Mouse (Mus musculus) heart, embryonic 12.5 days (tissue): Measurements from ENCODE around the gene Oip5. TPM values are rescaled to one million over a fixed set of nuclear protein-coding genes. Genes with fewer than 3 reads are reported as not detected.
"Not testable (repeated sequence)": the region's sequence is repeated elsewhere in the genome, so short reads cannot be mapped to it uniquely, and the experiment has no call there.

ENCODE experiments used
- ATAC-seq: fragments of 200-750 bp; cut with Nextera tagmentation; 2 replicates; pipeline ENCODE4 v1.8.0; 2017; ENCODE audit warnings: moderate TSS enrichment, moderate library complexity; ENCODE audit not compliant: insufficient number of reproducible peaks, low FRiP score
- H3K27ac ChIP-seq: fragments of 300-500 bp; sonication (generic); 2 replicates; pipeline ENCODE4 v1.5.1; 2016; ENCODE audit warnings: mild to moderate bottlenecking, moderate library complexity; ENCODE audit not compliant: poor library complexity, severe bottlenecking
- H3K27me3 ChIP-seq: fragments of 300-500 bp; sonication (generic); replicated peaks from 2 replicates; pipeline ENCODE4 v1.6.1; 2016; ENCODE audit warnings: mild to moderate bottlenecking, moderate library complexity
- H3K36me3 ChIP-seq: fragments of 300-500 bp; sonication (generic); 2 replicates; pipeline ENCODE4 v1.6.1; 2016; ENCODE audit warnings: mild to moderate bottlenecking, moderate library complexity
- H3K4me1 ChIP-seq: fragments of 300-500 bp; sonication (generic); replicated peaks from 2 replicates; pipeline ENCODE4 v1.6.1; 2016; ENCODE audit warnings: mild to moderate bottlenecking
- H3K4me2 ChIP-seq: fragments of 300-500 bp; sonication (generic); 2 replicates; pipeline ENCODE4 v1.6.1; 2016; ENCODE audit warnings: mild to moderate bottlenecking, moderate library complexity
- H3K4me3 ChIP-seq: fragments of 300-500 bp; sonication (generic); 2 replicates; pipeline ENCODE4 v1.5.1; 2016; ENCODE audit warnings: mild to moderate bottlenecking
- H3K9ac ChIP-seq: fragments of 300-500 bp; sonication (generic); 2 replicates; pipeline ENCODE4 v1.6.1; 2016; ENCODE audit warnings: mild to moderate bottlenecking, moderate library complexity
- H3K9me3 ChIP-seq: fragments of 300-500 bp; sonication (generic); replicated peaks from 2 replicates; pipeline ENCODE4 v1.6.1; 2016; ENCODE audit warnings: mild to moderate bottlenecking, moderate library complexity
- WGBS: fragments of 180-500 bp; shearing (Covaris S2); methylation state at CpG from one replicate; pipeline ENCODE4 v1.1.7; 2016; 5-methylcytosine and 5-hydroxymethylcytosine counted together
- polyA plus RNA-seq: library from polyadenylated mRNA; unstranded; fragments of >200 nt; fragmentation: Nextera tagmentation; extraction: Ambion mirVana; gene quantifications from 2 replicates; pipeline ENCODE4 v1.2.1, GENCODE M21; 2016

The Oip5 gene
- polyA plus RNA-seq, result 24.3 and 28.3 TPM in 2 replicates

- Histone ChIP-seq H3K27ac (peak within 1 kb of the TSS; percentile 46), H3K4me3 (peak within 1 kb of the TSS; percentile 77), H3K4me2 (peak within 1 kb of the TSS; percentile 82), H3K9me3 (no peaks in the 10 kb centered on the region), H3K9ac (peak within 1 kb of the TSS; percentile 79), H3K4me1 (peaks cover 21% of the 10 kb centered on the region), H3K27me3 (no peaks in the 10 kb centered on the region), H3K36me3 (peaks cover 2% of the 10 kb centered on the region)
- ATAC-seq, result peak; percentile 99
- WGBS, result 0% methylated on average over 55 of the region's 55 CpGs
Observed at GRCm38 (mm10) chr2:119618199-119618982, at the start of gene Oip5, which contains the start of gene Nusap1. Gene Oip5 (minus strand): TSS chr2:119618469. Gene Nusap1 (plus strand): TSS chr2:119618298.

GRCm38 (mm10) chr2:119665744-119666143 lies 47.5 kb upstream of the Oip5 start:
- not testable (repeated sequence) for H3K4me1 ChIP-seq, H3K27ac ChIP-seq, H3K4me3 ChIP-seq, H3K27me3 ChIP-seq, H3K4me2 ChIP-seq, H3K9me3 ChIP-seq, H3K36me3 ChIP-seq, H3K9ac ChIP-seq, ATAC-seq
- WGBS, result 63% methylated on average over 22 of the region's 23 CpGs

- peak; percentile 73 for ATAC-seq
- H3K36me3 ChIP-seq, result peaks cover 24% of the 10 kb centered on the region
- H3K4me3 ChIP-seq, result peak within 1 kb of the TSS; percentile 90
- H3K27ac ChIP-seq, result peak within 1 kb of the TSS; percentile 10; the same call in 1 of the 2 replicates
- H3K27me3 ChIP-seq, result no peaks in the 10 kb centered on the region
- peak within 1 kb of the TSS; percentile 74 for H3K4me2 ChIP-seq
- WGBS, result under 1% methylated on average over 44 of the region's 44 CpGs
- peak within 1 kb of the TSS; percentile 90 for H3K9ac ChIP-seq
- no peaks in the 10 kb centered on the region for H3K9me3 ChIP-seq
- H3K4me1 ChIP-seq, result peaks cover 3% of the 10 kb centered on the region
Observed at GRCm38 (mm10) chr2:119662220-119663182, 44.2 kb upstream of the Oip5 start, which contains the start of gene Ndufaf1. Gene Ndufaf1 (minus strand): TSS chr2:119662827.

GRCm38 (mm10) chr2:119644254-119644653 lies 26.0 kb upstream of the Oip5 start:
- no peak overlapping the region for H3K9ac ChIP-seq
- no peak overlapping the region for H3K27ac ChIP-seq
- H3K36me3 ChIP-seq, result peaks cover 89% of the 10 kb centered on the region
- ATAC-seq, result no peak
- H3K4me2 ChIP-seq, result no peak overlapping the region
- no peaks in the 10 kb centered on the region; the same call in 1 of the 2 replicates for H3K9me3 ChIP-seq
- no peaks in the 10 kb centered on the region for H3K4me1 ChIP-seq
- 95% methylated on average over 5 of the region's 5 CpGs for WGBS
- no peak overlapping the region for H3K4me3 ChIP-seq
- H3K27me3 ChIP-seq, result no peaks in the 10 kb centered on the region

GRCm38 (mm10) chr2:119641214-119641912 lies 23.1 kb upstream of the Oip5 start:
- H3K4me1 ChIP-seq, result no peaks in the 10 kb centered on the region
- H3K9ac ChIP-seq, result no peak overlapping the region
- H3K36me3 ChIP-seq, result peaks cover 92% of the 10 kb centered on the region
- H3K27ac ChIP-seq, result no peak overlapping the region
- no peaks in the 10 kb centered on the region for H3K27me3 ChIP-seq
- no peak overlapping the region for H3K4me3 ChIP-seq
- WGBS, result 94% methylated on average over 5 of the region's 5 CpGs
- H3K4me2 ChIP-seq, result no peak overlapping the region
- H3K9me3 ChIP-seq, result no peaks in the 10 kb centered on the region; the same call in 1 of the 2 replicates
- ATAC-seq, result no peak

GRCm38 (mm10) chr2:119636781-119637180 lies 18.5 kb upstream of the Oip5 start:
- H3K36me3 ChIP-seq, result peaks cover 90% of the 10 kb centered on the region
- no peak overlapping the region for H3K9ac ChIP-seq
- no peaks in the 10 kb centered on the region for H3K9me3 ChIP-seq
- H3K4me2 ChIP-seq, result no peak overlapping the region
- no peak overlapping the region for H3K4me3 ChIP-seq
- H3K27ac ChIP-seq, result no peak overlapping the region
- no peaks in the 10 kb centered on the region for H3K4me1 ChIP-seq
- WGBS, result 83% methylated on average over 1 of the region's 1 CpGs
- H3K27me3 ChIP-seq, result no peaks in the 10 kb centered on the region
- no peak for ATAC-seq

GRCm38 (mm10) chr2:119621302-119621701 lies 3.0 kb upstream of the Oip5 start:
- peak overlapping the region; percentile 48; the same call in 1 of the 2 replicates for H3K9ac ChIP-seq
- peaks cover 26% of the 10 kb centered on the region for H3K36me3 ChIP-seq
- peak overlapping the region; percentile 9; the same call in 1 of the 2 replicates for H3K4me3 ChIP-seq
- no peaks in the 10 kb centered on the region for H3K9me3 ChIP-seq
- H3K27ac ChIP-seq, result no peak overlapping the region
- H3K27me3 ChIP-seq, result no peaks in the 10 kb centered on the region
- no peak for ATAC-seq
- WGBS, result 93% methylated on average over 2 of the region's 2 CpGs
- H3K4me2 ChIP-seq, result peak overlapping the region; percentile 48
- H3K4me1 ChIP-seq, result peaks cover 21% of the 10 kb centered on the region

GRCm38 (mm10) chr2:119619002-119619401 lies 733 bp upstream of the Oip5 start:
- Histone ChIP-seq H3K4me2 (peak overlapping the region; percentile 82), H3K4me3 (peak overlapping the region; percentile 77), H3K4me1 (peaks cover 21% of the 10 kb centered on the region), H3K27ac (peak overlapping the region; percentile 46; the same call in 1 of the 2 replicates), H3K9ac (peak overlapping the region; percentile 75)
- H3K9me3 ChIP-seq, H3K27me3 ChIP-seq, H3K36me3 ChIP-seq, ATAC-seq: not testable (repeated sequence)
- 12% methylated on average over 6 of the region's 6 CpGs for WGBS

- peak overlapping the region; percentile 77 for H3K4me2 ChIP-seq
- peak overlapping the region; percentile 31; the same call in 1 of the 2 replicates for H3K27ac ChIP-seq
- H3K4me3 ChIP-seq, result peak overlapping the region; percentile 77
- no peaks in the 10 kb centered on the region; the same call in 1 of the 2 replicates for H3K36me3 ChIP-seq
- ATAC-seq, result peak; percentile 59
- no peaks in the 10 kb centered on the region for H3K27me3 ChIP-seq
- H3K9me3 ChIP-seq, result no peaks in the 10 kb centered on the region
- peak overlapping the region; percentile 79 for H3K9ac ChIP-seq
- 1% methylated on average over 13 of the region's 13 CpGs for WGBS
- peaks cover 21% of the 10 kb centered on the region for H3K4me1 ChIP-seq
Observed at GRCm38 (mm10) chr2:119617841-119618198, 449 bp downstream of the Oip5 start.

- no peaks in the 10 kb centered on the region for H3K9me3 ChIP-seq
- no peak overlapping the region for H3K4me3 ChIP-seq
- H3K36me3 ChIP-seq, result peaks cover 72% of the 10 kb centered on the region
- H3K27ac ChIP-seq, result no peak overlapping the region
- H3K4me2 ChIP-seq, result no peak overlapping the region
- H3K4me1 ChIP-seq, result peaks cover 16% of the 10 kb centered on the region
- no peak for ATAC-seq
- no peak overlapping the region for H3K9ac ChIP-seq
- 90% methylated on average over 4 of the region's 4 CpGs for WGBS
- no peaks in the 10 kb centered on the region for H3K27me3 ChIP-seq
Observed at GRCm38 (mm10) chr2:119607023-119607422, 11.2 kb downstream of the Oip5 start.
